Mouse (Mus musculus): ENCODE data around the gene 2010111I01Rik.

GRCm38 (mm10) chr13:63225796-63226583, 261.3 kb downstream of the 2010111I01Rik start:
- TF ChIP-seq EP300 (IDR thresholded peaks at IDR 0.05; ENCODE audit: low read depth) (no peak), CTCF (IDR thresholded peaks at IDR 0.05; ENCODE audit: low read depth) (no peak)

Measured in heart, postnatal 0 days (tissue).